Mouse (Mus musculus) gastrocnemius, postnatal 36 days (tissue): Measurements from ENCODE around the gene Ryr2. TPM values are rescaled to one million over a fixed set of nuclear protein-coding genes. Genes with fewer than 3 reads are reported as not detected.

Experiments used
- DNase-seq, 2 experiments: peaks; one replicate each; pipeline ENCODE4 v3.0.0; 2022
- intact Hi-C: fragments of 180-260 bp; cut with DNase I; formaldehyde crosslinking; loops from one replicate; pipeline ENCODE4 v1.15.1; 2025
- total RNA-seq, 2 experiments: library from RNA; stranded (reverse); gene quantifications; 2 replicates each; pipeline ENCODE4 v1.2.3; 2021

Ryr2 gene
- total RNA-seq, 2 experiments from 2014 or later = 0.10 to 0.12 TPM

- intact Hi-C loops = no loop called here
These were observed 203.9 kb downstream of the Ryr2 start for GRCm38 (mm10) chr13:11902856-11903255.

GRCm38 (mm10) chr13:11900631-11901030 is 206.1 kb downstream of the Ryr2 start:
- no peak for DNase-seq
- intact Hi-C loops = no loop called here

More at GRCm38 (mm10) chr13:11902856-11903255, 203.9 kb downstream of the Ryr2 start:
- DNase-seq = no peak

- no peak for DNase-seq
- intact Hi-C loops = no loop called here
These were observed 211.1 kb downstream of the Ryr2 start for GRCm38 (mm10) chr13:11895631-11896030.

GRCm38 (mm10) chr13:11891739-11892138 is 215.0 kb downstream of the Ryr2 start:
- intact Hi-C loops = no loop called here
- DNase-seq = no peak

GRCm38 (mm10) chr13:11891115-11891514 is 215.6 kb downstream of the Ryr2 start:
- DNase-seq = no peak
- intact Hi-C loops = no loop called here

- no peak for DNase-seq
- intact Hi-C loops = no loop called here
These were observed 222.6 kb downstream of the Ryr2 start for GRCm38 (mm10) chr13:11884175-11884574.

- intact Hi-C loops = no loop called here
- no peak for DNase-seq
These were observed 224.4 kb downstream of the Ryr2 start for GRCm38 (mm10) chr13:11882359-11882758.

GRCm38 (mm10) chr13:11880503-11881227 is 226.1 kb downstream of the Ryr2 start:
- intact Hi-C loops = no loop called here

GRCm38 (mm10) chr13:11879037-11879436 is 227.7 kb downstream of the Ryr2 start:
- intact Hi-C loops = no loop called here
- no peak for DNase-seq

More at GRCm38 (mm10) chr13:11880503-11881227, 226.1 kb downstream of the Ryr2 start:
- no peak for DNase-seq

GRCm38 (mm10) chr13:11874852-11875251 is 231.9 kb downstream of the Ryr2 start:
- intact Hi-C loops = no loop called here
- no peak for DNase-seq

GRCm38 (mm10) chr13:11869971-11870370 is 236.8 kb downstream of the Ryr2 start:
- intact Hi-C loops = no loop called here
- no peak for DNase-seq

GRCm38 (mm10) chr13:11869486-11869885 is 237.3 kb downstream of the Ryr2 start:
- intact Hi-C loops = no loop called here
- DNase-seq = no peak

GRCm38 (mm10) chr13:11868979-11869378 is 237.8 kb downstream of the Ryr2 start:
- DNase-seq = no peak
- intact Hi-C loops = no loop called here

- intact Hi-C loops = no loop called here
- DNase-seq = no peak
These were observed 238.7 kb downstream of the Ryr2 start for GRCm38 (mm10) chr13:11868056-11868455.

GRCm38 (mm10) chr13:11865261-11865660 is 241.5 kb downstream of the Ryr2 start:
- intact Hi-C loops = no loop called here
- no peak for DNase-seq

GRCm38 (mm10) chr13:11851691-11852090 is 255.1 kb downstream of the Ryr2 start:
- no peak for DNase-seq
- intact Hi-C loops = no loop called here

GRCm38 (mm10) chr13:11843889-11844288 is 262.9 kb downstream of the Ryr2 start:
- no peak for DNase-seq

GRCm38 (mm10) chr13:11837870-11838269 is 268.9 kb downstream of the Ryr2 start:
- no peak for DNase-seq
- intact Hi-C loops = no loop called here

More at GRCm38 (mm10) chr13:11843889-11844288, 262.9 kb downstream of the Ryr2 start:
- intact Hi-C loops = no loop called here

- intact Hi-C loops = no loop called here
These were observed 269.6 kb downstream of the Ryr2 start for GRCm38 (mm10) chr13:11837152-11837551.

GRCm38 (mm10) chr13:11836304-11837078 is 270.3 kb downstream of the Ryr2 start:
- DNase-seq = no peak
- intact Hi-C loops = no loop called here

More at GRCm38 (mm10) chr13:11837152-11837551, 269.6 kb downstream of the Ryr2 start:
- no peak for DNase-seq

- intact Hi-C loops = no loop called here
- no peak for DNase-seq
These were observed 275.5 kb downstream of the Ryr2 start for GRCm38 (mm10) chr13:11831210-11831609.
